Mouse (Mus musculus) forebrain, embryonic 15.5 days (tissue): Measurements from ENCODE around the gene Atoh8. TPM values are rescaled to one million over a fixed set of nuclear protein-coding genes. Genes with fewer than 3 reads are reported as not detected.

ENCODE experiments used
- ATAC-seq: fragments of 200-750 bp; cut with Nextera tagmentation; replicated peaks from 2 replicates; pipeline ENCODE4 v1.8.0; 2017; ENCODE audit warnings: mild to moderate bottlenecking, moderate TSS enrichment, moderate library complexity
- H3K27ac ChIP-seq: fragments of 300-500 bp; sonication (generic); replicated peaks from 2 replicates; pipeline ENCODE4 v1.5.1; 2015; ENCODE audit warnings: mild to moderate bottlenecking, inconsistent platforms
- H3K27me3 ChIP-seq: fragments of 300-500 bp; sonication (generic); 2 replicates; pipeline ENCODE4 v1.6.1; 2015; ENCODE audit warnings: inconsistent platforms
- H3K36me3 ChIP-seq: fragments of 300-500 bp; sonication (generic); 2 replicates; pipeline ENCODE4 v1.6.1; 2015; ENCODE audit warnings: mild to moderate bottlenecking, inconsistent platforms
- H3K4me1 ChIP-seq: fragments of 300-500 bp; sonication (generic); 2 replicates; pipeline ENCODE4 v1.6.1; 2015; ENCODE audit warnings: inconsistent platforms
- H3K4me2 ChIP-seq: fragments of 300-500 bp; sonication (generic); replicated peaks from 2 replicates; pipeline ENCODE4 v1.6.1; 2015; ENCODE audit warnings: mild to moderate bottlenecking, inconsistent platforms
- H3K4me3 ChIP-seq: fragments of 300-500 bp; sonication (generic); 2 replicates; pipeline ENCODE4 v1.5.1; 2015; ENCODE audit warnings: mild to moderate bottlenecking, inconsistent platforms
- H3K9ac ChIP-seq: fragments of 300-500 bp; sonication (generic); replicated peaks from 2 replicates; pipeline ENCODE4 v1.6.1; 2015; ENCODE audit warnings: mild to moderate bottlenecking, inconsistent platforms
- H3K9me3 ChIP-seq: fragments of 300-500 bp; sonication (generic); 2 replicates; pipeline ENCODE4 v1.6.1; 2016; ENCODE audit warnings: inconsistent platforms
- WGBS: fragments of 180-500 bp; shearing (Covaris S2); methylation state at CpG from one replicate; pipeline ENCODE4 v1.1.7; 2015; ENCODE audit warnings: mixed read lengths; 5-methylcytosine and 5-hydroxymethylcytosine counted together
- polyA plus RNA-seq: library from polyadenylated mRNA; unstranded; fragments of >200 nt; fragmentation: Nextera tagmentation; extraction: Ambion mirVana; gene quantifications from 2 replicates; pipeline ENCODE4 v1.2.1, GENCODE M21; 2015

The Atoh8 gene
- polyA plus RNA-seq, result 2.7 and 3.6 TPM in 2 replicates

DNA sequence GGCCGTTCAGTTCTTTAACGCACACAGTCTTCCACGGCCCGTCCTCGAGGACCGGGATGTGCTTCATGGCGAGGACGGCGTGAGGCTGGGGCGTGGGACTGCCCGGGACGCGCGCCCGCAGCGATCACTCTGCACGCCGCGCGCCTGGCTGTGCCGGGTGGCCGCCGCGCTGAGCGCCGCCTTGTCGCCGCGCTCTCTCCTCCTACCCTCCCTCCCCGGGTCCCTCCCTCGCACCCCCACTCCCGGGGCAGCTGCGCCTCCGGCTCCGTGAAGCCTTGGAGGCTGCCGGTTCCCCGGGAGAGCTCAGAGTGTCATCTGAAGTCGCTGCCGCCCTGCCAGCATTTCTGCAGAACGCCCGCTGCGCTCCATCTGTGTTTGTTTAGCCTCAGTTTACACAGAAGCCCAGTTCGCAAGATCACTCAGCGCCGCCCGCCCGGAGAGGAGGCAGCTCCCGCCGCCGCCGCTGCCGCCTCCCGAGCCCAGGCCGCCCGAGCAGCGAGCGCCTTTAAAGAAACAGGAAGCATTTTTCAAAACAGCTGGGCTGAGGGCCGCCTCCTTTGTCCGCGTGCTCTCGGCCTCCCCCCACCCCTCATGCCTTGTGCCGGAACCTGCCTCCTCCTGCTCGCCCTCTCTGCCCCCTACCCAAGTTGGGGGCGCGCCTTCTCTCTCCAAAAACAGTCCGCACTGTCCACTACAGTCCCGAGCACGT, at the start of gene Atoh8:
Atoh8 (minus strand) TSS at position 480 of the 709 bp plus-strand sequence.
- Histone ChIP-seq H3K4me2 (peak within 1 kb of the TSS; percentile 99), H3K9me3 (no peaks in the 10 kb centered on the region), H3K36me3 (no peaks in the 10 kb centered on the region), H3K4me1 (peaks cover 42% of the 10 kb centered on the region), H3K27me3 (peaks cover 16% of the 10 kb centered on the region; the same call in 1 of the 2 replicates), H3K9ac (peak within 1 kb of the TSS; percentile 53), H3K27ac (peak within 1 kb of the TSS; percentile 48; the same call in 1 of the 2 replicates), H3K4me3 (peak within 1 kb of the TSS; percentile 58)
- WGBS, result under 1% methylated on average over 67 of the region's 68 CpGs
- ATAC-seq, result peak; percentile 62

- H3K9ac ChIP-seq, result no peak overlapping the region
- WGBS, result 24% methylated on average over 4 of the region's 4 CpGs
- no peaks in the 10 kb centered on the region for H3K9me3 ChIP-seq
- no peak for ATAC-seq
- no peak overlapping the region for H3K27ac ChIP-seq
- H3K4me2 ChIP-seq, result no peak overlapping the region
- H3K36me3 ChIP-seq, result no peaks in the 10 kb centered on the region
- no peaks in the 10 kb centered on the region for H3K4me1 ChIP-seq
- no peak overlapping the region for H3K4me3 ChIP-seq
- H3K27me3 ChIP-seq, result no peaks in the 10 kb centered on the region
These were observed 48.5 kb upstream of the Atoh8 start for GRCm38 (mm10) chr6:72283914-72284313.

DNA sequence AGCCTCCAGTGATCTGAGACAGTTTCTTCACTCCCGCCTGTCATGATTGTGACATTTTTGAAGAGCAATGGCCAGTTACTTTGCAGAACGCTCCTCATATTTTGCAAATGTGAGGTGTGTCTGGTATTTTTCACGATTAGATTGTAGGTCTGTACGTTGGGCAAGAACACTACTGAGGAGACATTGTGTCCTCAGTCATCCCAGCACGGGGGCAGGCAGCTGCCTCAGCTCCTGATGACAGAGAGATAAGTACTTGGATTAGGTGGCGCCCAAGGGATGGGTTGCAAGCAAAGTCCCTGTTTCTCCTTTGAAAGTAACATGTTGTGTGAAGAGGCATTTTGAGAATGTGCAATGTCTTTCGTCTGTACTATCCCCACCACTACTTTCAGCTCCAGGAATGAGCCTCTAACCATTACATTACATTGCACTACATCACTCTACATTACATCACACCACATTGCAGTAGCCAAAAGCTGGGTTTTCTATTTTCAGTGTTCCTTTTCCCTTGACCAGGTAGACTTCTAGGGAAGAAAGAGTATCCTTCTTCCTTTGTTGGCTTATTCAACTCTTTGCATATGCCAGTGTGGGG, 45.1 kb upstream of the Atoh8 start:
- H3K9me3 ChIP-seq, result no peaks in the 10 kb centered on the region
- no peaks in the 10 kb centered on the region for H3K4me1 ChIP-seq
- 77% methylated on average over 7 of the region's 7 CpGs for WGBS
- ATAC-seq, result no peak
- H3K27me3 ChIP-seq, result no peaks in the 10 kb centered on the region
- no peaks in the 10 kb centered on the region for H3K36me3 ChIP-seq
- H3K27ac ChIP-seq, result no peak overlapping the region
- H3K4me2 ChIP-seq, result no peak overlapping the region
- no peak overlapping the region for H3K9ac ChIP-seq
- no peak overlapping the region for H3K4me3 ChIP-seq

DNA sequence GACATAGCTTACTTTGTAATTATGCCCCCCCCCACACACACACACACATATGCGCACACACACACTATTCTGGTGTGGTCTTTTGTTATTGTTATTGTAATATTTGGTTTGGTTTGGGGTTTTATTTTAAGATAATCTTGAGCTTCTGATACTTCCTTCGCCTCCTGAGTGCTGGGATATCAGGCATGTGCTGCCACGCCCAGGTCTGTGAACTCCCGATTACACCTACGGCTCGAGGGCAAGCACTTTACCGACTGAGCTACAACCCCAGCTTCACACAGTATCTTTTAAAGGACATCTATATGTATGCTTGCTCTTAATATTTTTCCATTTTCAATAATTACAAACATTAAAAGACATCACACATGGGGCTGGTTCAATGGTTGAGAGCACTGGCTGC, 44.1 kb upstream of the Atoh8 start:
- H3K27me3 ChIP-seq, result no peaks in the 10 kb centered on the region
- no peak overlapping the region for H3K4me3 ChIP-seq
- no peaks in the 10 kb centered on the region for H3K36me3 ChIP-seq
- no peak overlapping the region for H3K4me2 ChIP-seq
- H3K27ac ChIP-seq, result no peak overlapping the region
- H3K4me1 ChIP-seq, result no peaks in the 10 kb centered on the region
- no peak overlapping the region for H3K9ac ChIP-seq
- no peaks in the 10 kb centered on the region for H3K9me3 ChIP-seq
- 90% methylated on average over 7 of the region's 7 CpGs for WGBS
- no peak for ATAC-seq

DNA sequence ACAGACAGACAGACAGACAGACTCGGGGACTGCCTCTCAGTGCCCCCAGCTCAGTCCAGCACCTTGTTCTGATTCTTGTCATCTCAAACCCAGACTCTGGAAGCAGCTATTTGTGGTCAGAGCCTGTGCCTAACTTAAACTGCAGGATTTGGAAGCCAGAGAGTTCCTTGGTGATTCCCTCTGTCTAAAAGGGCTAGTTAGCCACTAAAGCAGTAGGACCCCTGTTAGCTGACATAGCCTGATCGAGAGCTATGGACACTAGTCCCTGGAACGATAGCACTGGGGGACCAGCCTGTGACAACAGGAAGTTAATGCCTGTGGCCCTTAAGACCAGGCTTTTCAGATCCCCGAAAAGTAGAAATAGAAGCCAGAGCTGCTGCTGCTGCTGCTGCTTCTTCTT, 43.5 kb upstream of the Atoh8 start:
- Histone ChIP-seq H3K4me2 (no peak overlapping the region), H3K9ac (no peak overlapping the region), H3K9me3 (no peaks in the 10 kb centered on the region), H3K27ac (no peak overlapping the region), H3K4me1 (no peaks in the 10 kb centered on the region), H3K27me3 (no peaks in the 10 kb centered on the region), H3K36me3 (no peaks in the 10 kb centered on the region), H3K4me3 (no peak overlapping the region)
- WGBS, result 73% methylated on average over 4 of the region's 4 CpGs
- ATAC-seq, result no peak

DNA sequence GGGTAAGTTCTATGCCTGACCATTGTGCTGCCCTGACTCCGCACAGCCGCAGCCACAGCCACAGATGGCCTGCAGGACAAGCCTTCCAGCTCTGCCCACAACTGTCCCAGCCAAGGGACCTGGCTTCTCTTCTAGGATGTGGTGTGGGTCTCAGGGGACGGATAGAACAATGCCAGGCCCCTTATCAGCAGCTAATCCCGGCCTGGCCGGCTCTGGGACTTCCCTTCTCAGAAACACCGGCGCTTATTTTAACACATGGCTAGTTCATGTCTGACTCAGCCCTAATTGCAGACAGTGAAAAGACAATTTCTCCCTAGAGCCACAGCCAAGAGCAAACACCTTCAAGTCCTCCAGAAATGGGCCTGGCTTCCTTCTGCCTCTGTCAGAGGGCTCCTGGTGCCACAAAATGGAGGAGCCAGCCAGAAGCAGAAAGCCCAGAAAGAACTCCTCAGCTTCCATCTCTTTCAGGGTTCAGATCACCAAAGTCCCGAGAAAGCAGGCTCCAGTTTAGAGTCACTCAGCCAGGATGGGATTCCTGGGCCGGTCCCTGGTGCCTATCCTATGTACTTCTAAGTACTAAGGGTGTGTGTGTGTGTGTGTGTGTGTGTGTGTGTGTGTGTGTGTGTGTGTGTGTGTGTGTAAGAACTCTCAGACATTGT, 42.3 kb upstream of the Atoh8 start:
- Histone ChIP-seq H3K9ac (no peak overlapping the region), H3K27me3 (no peaks in the 10 kb centered on the region), H3K9me3 (no peaks in the 10 kb centered on the region), H3K4me1 (no peaks in the 10 kb centered on the region), H3K4me3 (no peak overlapping the region), H3K4me2 (no peak overlapping the region), H3K27ac (no peak overlapping the region), H3K36me3 (no peaks in the 10 kb centered on the region)
- WGBS, result 79% methylated on average over 9 of the region's 9 CpGs
- ATAC-seq, result no peak

GRCm38 (mm10) chr6:72276972-72277441, 41.6 kb upstream of the Atoh8 start:
- Histone ChIP-seq H3K27me3 (no peaks in the 10 kb centered on the region), H3K9me3 (no peaks in the 10 kb centered on the region), H3K4me1 (no peaks in the 10 kb centered on the region), H3K4me2 (no peak overlapping the region), H3K9ac (no peak overlapping the region), H3K36me3 (no peaks in the 10 kb centered on the region), H3K27ac (no peak overlapping the region), H3K4me3 (no peak overlapping the region)
- WGBS, result 86% methylated on average over 13 of the region's 13 CpGs
- ATAC-seq, result no peak

DNA sequence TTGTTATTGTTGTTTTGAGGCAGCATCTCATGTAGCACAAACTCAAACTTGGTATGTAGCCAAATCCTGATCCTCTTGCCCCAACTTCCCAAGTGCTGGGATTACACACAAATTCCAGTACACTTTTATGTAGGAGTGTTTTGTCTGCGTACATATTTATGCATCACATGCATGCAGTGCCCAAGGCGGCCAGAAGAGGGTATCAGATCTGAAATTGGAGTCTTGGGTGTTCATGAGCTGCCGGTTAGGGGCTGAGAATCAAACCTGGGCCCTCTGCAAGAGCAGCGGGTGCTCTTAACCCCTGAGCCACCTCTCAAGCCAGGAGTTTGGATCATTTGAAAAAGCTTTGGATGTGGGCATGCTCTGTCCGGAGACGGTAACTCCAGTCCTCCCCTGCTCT, 40.8 kb upstream of the Atoh8 start:
- WGBS, result 87% methylated on average over 6 of the region's 6 CpGs
- no peaks in the 10 kb centered on the region for H3K9me3 ChIP-seq
- 0 out of 2 replicates have a peak, but pooled peaks cover 6% of the 10 kb centered on the region for H3K4me1 ChIP-seq
- H3K27me3 ChIP-seq, result no peaks in the 10 kb centered on the region
- H3K27ac ChIP-seq, result no peak overlapping the region
- H3K9ac ChIP-seq, result no peak overlapping the region
- no peaks in the 10 kb centered on the region for H3K36me3 ChIP-seq
- no peak overlapping the region for H3K4me2 ChIP-seq
- H3K4me3 ChIP-seq, result no peak overlapping the region
- no peak for ATAC-seq

GRCm38 (mm10) chr6:72275527-72275926, 40.1 kb upstream of the Atoh8 start:
- H3K36me3 ChIP-seq, result no peaks in the 10 kb centered on the region
- H3K4me1 ChIP-seq, result peaks cover 10% of the 10 kb centered on the region
- 81% methylated on average over 4 of the region's 4 CpGs for WGBS
- H3K27me3 ChIP-seq, result no peaks in the 10 kb centered on the region
- no peak for ATAC-seq
- no peak overlapping the region for H3K9ac ChIP-seq
- H3K9me3 ChIP-seq, result no peaks in the 10 kb centered on the region
- no peak overlapping the region for H3K4me2 ChIP-seq
- no peak overlapping the region for H3K27ac ChIP-seq
- H3K4me3 ChIP-seq, result no peak overlapping the region

GRCm38 (mm10) chr6:72273153-72273552, 37.8 kb upstream of the Atoh8 start:
- WGBS, result 82% methylated on average over 6 of the region's 6 CpGs
- ATAC-seq, result no peak
- Histone ChIP-seq H3K4me2 (no peak overlapping the region), H3K27ac (no peak overlapping the region), H3K27me3 (no peaks in the 10 kb centered on the region), H3K36me3 (no peaks in the 10 kb centered on the region), H3K9me3 (no peaks in the 10 kb centered on the region), H3K9ac (no peak overlapping the region), H3K4me3 (no peak overlapping the region), H3K4me1 (peaks cover 17% of the 10 kb centered on the region)

GRCm38 (mm10) chr6:72272161-72272696, 36.9 kb upstream of the Atoh8 start:
- Histone ChIP-seq H3K4me1 (peaks cover 17% of the 10 kb centered on the region), H3K4me2 (no peak overlapping the region), H3K9ac (no peak overlapping the region), H3K36me3 (no peaks in the 10 kb centered on the region), H3K27ac (no peak overlapping the region), H3K4me3 (no peak overlapping the region), H3K27me3 (no peaks in the 10 kb centered on the region), H3K9me3 (no peaks in the 10 kb centered on the region)
- ATAC-seq, result no peak
- WGBS, result 86% methylated on average over 10 of the region's 10 CpGs

GRCm38 (mm10) chr6:72270952-72271519, 35.7 kb upstream of the Atoh8 start:
- WGBS, result 67% methylated on average over 11 of the region's 11 CpGs

More at GRCm38 (mm10) chr6:72270952-72271519, 35.7 kb upstream of the Atoh8 start:
- no peaks in the 10 kb centered on the region for H3K36me3 ChIP-seq
- no peaks in the 10 kb centered on the region for H3K9me3 ChIP-seq
- peak; percentile 92 for ATAC-seq
- no peak overlapping the region for H3K4me2 ChIP-seq
- no peak overlapping the region for H3K4me3 ChIP-seq
- no peaks in the 10 kb centered on the region for H3K27me3 ChIP-seq
- no peak overlapping the region for H3K27ac ChIP-seq
- peaks cover 17% of the 10 kb centered on the region for H3K4me1 ChIP-seq
- no peak overlapping the region for H3K9ac ChIP-seq
